ENCODE assay signal across 8 mouse cellular contexts in genomic region chr3:65957271-65958101, GRCm38 (mm10). TPM values are rescaled to one million over a fixed set of nuclear protein-coding genes. Genes with fewer than 3 reads are reported as not detected.
DNase-seq lines count a peak whose midpoint lies in the region; ATAC-seq and TF ChIP-seq lines count a peak whose summit lies in the region.

No protein-coding gene starts in this region.

- H3K4me2 ChIP-seq in limb, embryonic 14.5 days (replicated peaks; ENCODE audit: low read depth, low read length, severe bottlenecking), result peak overlapping the region; percentile 59
- peak overlapping the region; percentile 65 for H3K4me2 ChIP-seq in midbrain, embryonic 15.5 days

- H3K4me3 ChIP-seq in embryonic facial prominence, embryonic 10.5 days, result peak overlapping the region; percentile 90
- H3K4me3 ChIP-seq in limb, embryonic 14.5 days (replicated peaks; ENCODE audit: low read length), result peak overlapping the region; percentile 99
- H3K4me3 ChIP-seq in midbrain, embryonic 15.5 days, result peak overlapping the region; percentile 94

- no peak for TF ChIP-seq POLR2A in limb, embryonic 14.5 days (IDR thresholded peaks at IDR 0.05; ENCODE audit: borderline replicate concordance, extremely low read depth, insufficient read depth, insufficient read length)

- H3K36me3 ChIP-seq in embryonic facial prominence, embryonic 10.5 days (replicated peaks), result peaks cover 45% of the 10 kb centered on the region
- peaks cover 39% of the 10 kb centered on the region for H3K36me3 ChIP-seq in limb, embryonic 14.5 days (ENCODE audit: control insufficient read depth, insufficient read depth, low read length)
- 0 out of 2 replicates have a peak, but pooled peaks cover 9% of the 10 kb centered on the region for H3K36me3 ChIP-seq in midbrain, embryonic 15.5 days (replicated peaks)

- DNase-seq in urinary bladder, adult 18-20 months (ENCODE audit: low spot score in 2 of 2), result peak; percentile 55 to 63
- DNase-seq in urinary bladder, postnatal 10 days (ENCODE audit: low spot score), result no peak
- peak; percentile 82 for DNase-seq in embryonic facial prominence, embryonic 10.5 days (ENCODE audit: low spot score)
- DNase-seq in heart, adult 11 months, result peak; percentile 97
- DNase-seq in kidney, adult 11 months, result peak; percentile 53
- DNase-seq in limb, embryonic 14.5 days (ENCODE audit: low spot score), result peak; percentile 65
- DNase-seq in spleen, postnatal 10 days (ENCODE audit: low spot score in 2 of 2), result peak; percentile 70 to 80

- H3K9ac ChIP-seq in limb, embryonic 14.5 days (ENCODE audit: low read depth, low read length, severe bottlenecking), result peak overlapping the region; percentile 99
- H3K9ac ChIP-seq in midbrain, embryonic 15.5 days, result peak overlapping the region; percentile 98

- H3K4me1 ChIP-seq in embryonic facial prominence, embryonic 10.5 days, result peaks cover 49% of the 10 kb centered on the region
- peaks cover 38% of the 10 kb centered on the region for H3K4me1 ChIP-seq in limb, embryonic 14.5 days (ENCODE audit: control insufficient read depth, insufficient read depth, low read length)
- H3K4me1 ChIP-seq in midbrain, embryonic 15.5 days, result peaks cover 48% of the 10 kb centered on the region

- WGBS in embryonic facial prominence, embryonic 10.5 days, result 2% methylated on average over 94 of the region's 94 CpGs
- WGBS in limb, embryonic 14.5 days, result under 1% methylated on average over 62 of the region's 94 CpGs
- under 1% methylated on average over 71 of the region's 94 CpGs for WGBS in midbrain, embryonic 15.5 days

- H3K27me3 ChIP-seq in embryonic facial prominence, embryonic 10.5 days (replicated peaks; ENCODE audit: low read depth, poor library complexity, severe bottlenecking), result no peaks in the 10 kb centered on the region
- H3K27me3 ChIP-seq in limb, embryonic 14.5 days (ENCODE audit: control insufficient read depth, insufficient read depth, low read length), result no peaks in the 10 kb centered on the region
- no peaks in the 10 kb centered on the region for H3K27me3 ChIP-seq in midbrain, embryonic 15.5 days (replicated peaks)

- peak; percentile 66 for ATAC-seq in limb, embryonic 14.5 days (ENCODE audit: low FRiP score, low read depth)
- ATAC-seq in midbrain, embryonic 15.5 days (replicated peaks), result peak; percentile 90

- peak overlapping the region; percentile 100 for H3K27ac ChIP-seq in embryonic facial prominence, embryonic 10.5 days (replicated peaks)
- H3K27ac ChIP-seq in limb, embryonic 14.5 days (replicated peaks; ENCODE audit: low read depth, low read length), result peak overlapping the region; percentile 100
- peak overlapping the region; percentile 99 for H3K27ac ChIP-seq in midbrain, embryonic 15.5 days

- no peaks in the 10 kb centered on the region for H3K9me3 ChIP-seq in embryonic facial prominence, embryonic 10.5 days
- H3K9me3 ChIP-seq in limb, embryonic 14.5 days (ENCODE audit: control insufficient read depth, low read length), result no peaks in the 10 kb centered on the region
- no peaks in the 10 kb centered on the region for H3K9me3 ChIP-seq in midbrain, embryonic 15.5 days

RNA-seq across cellular contexts. Expression of gene Ccnl1, which starts 0.6 kb away (rescaled TPM):
- polyA plus RNA-seq in embryonic facial prominence, embryonic 10.5 days (2016; fragmentation: Nextera tagmentation; extraction: Ambion mirVana), result 102 and 104 TPM in 2 replicates
- 122 and 137 TPM in 2 replicates for polyA plus RNA-seq in limb, embryonic 14.5 days (2012; rRNA removed)
- polyA plus RNA-seq in limb, embryonic 14.5 days (2014; fragmentation: Nextera tagmentation; extraction: Ambion mirVana), result 127 and 135 TPM in 2 replicates
- 68.6 and 69.9 TPM in 2 replicates for polyA plus RNA-seq in midbrain, embryonic 15.5 days (2015; fragmentation: Nextera tagmentation; extraction: Ambion mirVana)
